Mouse (Mus musculus) G1E (cell line): ENCODE data around the gene Pidd1.

Experiments
- CTCF ChIP-seq: IDR thresholded peaks from 2 replicates; pipeline ENCODE4 v1.5.1; 2012; ENCODE audit warnings: low read depth, low read length, inconsistent platforms, mixed read lengths
- GATA1 ChIP-seq: IDR thresholded peaks from 2 replicates; pipeline ENCODE4 v1.6.1; 2012; ENCODE audit warnings: borderline replicate concordance, low read length, inconsistent platforms, mixed read lengths
- POLR2AphosphoS5 ChIP-seq: IDR thresholded peaks from 2 replicates; pipeline ENCODE4 v1.6.1; 2012; ENCODE audit warnings: low read depth, low read length, inconsistent platforms; ENCODE audit not compliant: insufficient replicate concordance
- TAL1 ChIP-seq: conservative IDR thresholded peaks from 2 replicates; pipeline ENCODE4 v1.6.1; 2012; ENCODE audit warnings: low read depth, low read length, inconsistent platforms, mixed read lengths

DNA sequence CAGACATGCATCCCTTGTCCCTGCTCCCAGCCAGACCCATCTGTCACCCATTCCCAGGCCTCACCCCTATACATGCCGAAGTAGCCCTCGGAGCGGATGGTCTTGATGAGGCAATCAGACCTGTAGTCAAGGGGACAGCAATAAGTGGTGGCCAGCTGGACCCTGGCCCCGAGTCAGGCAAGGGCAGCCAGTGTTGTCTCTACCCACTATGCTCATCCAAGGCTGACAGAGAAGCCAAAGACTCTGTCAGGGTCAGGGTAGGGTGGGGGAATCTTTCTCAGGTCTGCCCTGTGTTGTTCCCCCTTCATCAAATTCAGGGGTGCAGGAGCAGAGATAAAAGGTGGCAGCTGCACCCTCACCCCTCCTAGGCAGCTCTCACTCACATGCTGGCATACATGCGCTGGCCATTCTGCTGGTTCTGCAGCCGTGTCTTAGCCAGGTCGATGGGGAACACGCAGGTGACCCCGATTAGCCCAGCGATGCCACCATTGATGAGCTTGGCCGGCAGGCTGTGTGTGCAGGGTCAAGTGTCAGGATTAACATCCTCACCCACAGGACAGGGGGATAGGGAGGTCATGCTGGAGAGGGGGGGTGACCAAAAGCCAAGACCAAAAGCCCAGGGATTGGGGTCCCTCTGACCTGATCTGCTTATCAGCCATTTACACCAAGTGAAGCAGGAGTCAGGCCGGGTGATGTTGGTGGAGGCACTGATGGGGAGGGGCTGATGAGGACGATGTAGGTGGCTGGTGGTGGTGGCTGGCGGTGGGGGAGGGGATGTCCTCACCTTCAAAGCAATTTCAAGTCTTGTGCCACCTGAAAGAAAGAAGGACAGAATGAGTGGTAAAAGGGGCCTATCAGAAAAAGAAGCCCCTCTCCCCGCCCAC, 10.1 kb downstream of the Pidd1 start:
- TF ChIP-seq CTCF (no peak), GATA1 (no peak), POLR2AphosphoS5 (no peak), TAL1 (no peak)
